Mouse (Mus musculus) adrenal gland, postnatal 10 days (tissue): ENCODE results near the gene Gm13279. TPM values are rescaled to one million over a fixed set of nuclear protein-coding genes. Genes with fewer than 3 reads are reported as not detected.
A peak's percentile ranks its signal among the peaks of the same experiment; 100 is the strongest.
"Not testable (repeated sequence)": the region's sequence is repeated elsewhere in the genome, so short reads cannot be mapped to it uniquely, and the experiment has no call there.

Source experiments
- DNase-seq: peaks from one replicate; pipeline ENCODE4 v3.0.0; 2021; ENCODE audit warnings: mixed read lengths
- long read RNA-seq, 2 experiments: library from polyadenylated mRNA; stranded (forward); transcript quantifications; one replicate each; pipeline ENCODE4 v2.0.0; 2021
- total RNA-seq, 2 experiments: library from RNA; stranded (reverse); gene quantifications; 2 replicates each; pipeline ENCODE4 v1.2.3; 2021

Gm13279 gene
- not detected for total RNA-seq
- long read RNA-seq, experiment 1 = 0 reads
- long read RNA-seq, experiment 2 = 0 reads

GRCm38 (mm10) chr4:88797097-88797496 lies at the start of gene Gm13279:
Gene Gm13279 (plus strand): TSS chr4:88797397.
- not testable (repeated sequence) for DNase-seq

GRCm38 (mm10) chr4:88749926-88750325 lies 47.3 kb upstream of the Gm13279 start:
- no peak for DNase-seq

- peak; percentile 60 for DNase-seq
Observed at GRCm38 (mm10) chr4:88754818-88755340, 42.3 kb upstream of the Gm13279 start, which contains the start of gene Gm13271. Gene Gm13271 (plus strand): TSS chr4:88754868.

DNA sequence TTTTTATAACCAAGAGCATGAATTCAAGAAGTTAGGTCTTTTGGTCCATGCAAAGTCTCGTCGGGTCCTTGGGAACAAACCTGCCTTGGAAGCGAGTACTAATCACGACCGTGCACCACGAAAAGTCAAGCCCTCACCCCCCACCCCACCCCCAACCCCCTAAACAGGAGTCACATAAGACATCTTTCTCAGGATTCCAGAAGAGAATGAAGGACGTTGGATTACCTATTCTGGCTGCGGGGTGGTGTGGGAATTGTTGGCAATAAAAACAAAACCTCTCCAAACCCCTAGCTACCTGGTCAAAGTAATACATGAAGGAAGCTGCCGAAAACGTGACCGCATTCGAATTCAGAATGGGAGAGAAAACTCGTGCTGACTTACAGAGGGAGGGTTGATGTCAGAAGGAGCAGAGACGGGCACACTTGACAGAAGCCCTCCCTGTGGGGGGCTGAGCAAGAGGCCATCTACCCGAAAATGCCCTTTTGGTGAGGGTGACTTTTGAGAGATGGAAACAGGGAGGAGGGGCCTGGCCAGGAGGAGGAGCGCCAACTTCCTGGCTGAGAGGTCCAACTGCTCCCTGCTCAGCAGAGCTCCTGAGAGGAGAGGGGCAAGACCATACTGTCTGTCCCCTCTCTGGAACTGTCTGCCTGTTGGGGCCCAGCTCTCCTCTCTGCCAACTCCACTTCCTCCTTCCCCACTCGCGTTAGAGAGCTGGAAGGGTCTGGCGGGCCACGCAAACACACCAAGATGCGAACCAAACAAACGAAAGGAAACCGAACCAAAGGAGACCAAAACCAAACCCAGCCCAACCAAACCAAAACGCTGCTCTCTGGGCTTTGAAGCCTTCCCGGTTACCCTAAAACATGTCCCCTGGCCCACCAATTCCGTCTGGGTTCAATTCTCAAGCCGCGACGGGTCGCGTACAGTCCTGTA lies 40.4 kb upstream of the Gm13279 start:
- DNase-seq = peak; percentile 25

- DNase-seq = peak; percentile 86
Observed at GRCm38 (mm10) chr4:88757628-88758031, 39.6 kb upstream of the Gm13279 start.

- not testable (repeated sequence) for DNase-seq
Observed at GRCm38 (mm10) chr4:88758751-88759150, 38.4 kb upstream of the Gm13279 start.

GRCm38 (mm10) chr4:88759610-88760268 lies 37.5 kb upstream of the Gm13279 start, which contains the start of gene Gm13283:
Gene Gm13283 (plus strand): TSS chr4:88760119.
- DNase-seq = peak; percentile 39

DNA sequence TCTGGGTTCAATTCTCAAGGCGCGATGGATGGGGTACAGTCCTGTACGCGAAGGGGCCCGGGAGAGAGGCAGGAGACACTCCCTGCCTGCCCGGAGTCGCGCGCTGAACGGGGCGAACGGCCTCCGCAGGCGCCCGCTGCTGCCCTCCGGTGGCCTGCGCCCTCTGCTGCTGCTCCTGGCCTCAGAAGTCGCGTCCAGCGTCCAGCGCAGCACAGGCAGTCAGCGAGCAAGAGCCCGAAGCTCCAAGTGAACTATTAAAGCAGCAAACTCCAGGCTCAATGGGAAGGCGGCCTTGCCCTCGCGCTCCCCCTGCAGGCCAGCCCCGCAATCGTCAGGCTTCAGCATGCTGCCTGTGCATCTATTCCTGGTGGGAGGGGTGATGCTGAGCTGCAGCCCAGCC lies 36.8 kb upstream of the Gm13279 start:
- DNase-seq = peak; percentile 81

DNA sequence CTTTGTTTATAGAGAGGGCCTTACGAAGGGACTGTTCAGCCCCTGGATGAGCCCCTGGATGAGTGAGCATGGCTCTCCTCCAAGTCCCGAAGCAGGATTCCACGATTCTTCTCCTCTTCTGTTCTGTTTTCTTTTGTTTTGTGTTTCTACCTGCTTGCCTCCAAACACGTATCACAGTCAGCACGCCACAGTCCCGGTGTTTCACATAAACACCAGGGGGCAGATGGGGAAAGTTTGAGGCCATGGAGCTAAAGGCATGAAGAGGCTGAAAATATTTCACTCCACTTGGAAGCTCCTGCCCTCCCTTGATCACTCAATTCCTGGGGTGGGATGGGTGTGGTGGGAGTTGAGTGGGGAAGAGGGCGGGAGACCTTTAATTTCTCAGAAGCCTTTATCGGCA lies 35.4 kb upstream of the Gm13279 start:
- DNase-seq = peak; percentile 63

- DNase-seq = not testable (repeated sequence)
Observed at GRCm38 (mm10) chr4:88762341-88762740, 34.9 kb upstream of the Gm13279 start.

- DNase-seq = peak; percentile 61
Observed at GRCm38 (mm10) chr4:88763384-88764018, 33.7 kb upstream of the Gm13279 start.

DNA sequence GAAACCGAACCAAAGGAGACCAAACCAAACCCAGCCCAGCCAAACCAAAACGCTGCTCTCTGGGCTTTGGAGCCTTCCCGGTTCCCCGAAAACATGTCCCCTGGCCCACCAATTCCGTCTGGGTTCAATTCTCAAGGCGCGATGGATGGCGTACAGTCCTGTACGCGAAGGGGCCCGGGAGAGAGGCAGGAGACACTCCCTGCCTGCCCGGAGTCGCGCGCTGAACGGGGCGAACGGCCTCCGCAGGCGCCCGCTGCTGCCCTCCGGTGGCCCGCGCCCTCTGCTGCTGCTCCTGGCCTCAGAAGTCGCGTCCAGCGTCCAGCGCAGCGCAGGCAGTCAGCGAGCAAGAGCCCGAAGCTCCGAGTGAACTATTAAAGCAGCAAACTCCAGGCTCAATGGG lies 23.7 kb upstream of the Gm13279 start, which contains the start of gene Gm13290:
Gm13290 (plus strand) TSS at position 301 of the 400 bp plus-strand sequence.
- not testable (repeated sequence) for DNase-seq

- DNase-seq = not testable (repeated sequence)
Observed at GRCm38 (mm10) chr4:88776622-88777021, 20.6 kb upstream of the Gm13279 start, which contains the start of gene Gm13289. Gene Gm13289 (plus strand): TSS chr4:88776922.

DNA sequence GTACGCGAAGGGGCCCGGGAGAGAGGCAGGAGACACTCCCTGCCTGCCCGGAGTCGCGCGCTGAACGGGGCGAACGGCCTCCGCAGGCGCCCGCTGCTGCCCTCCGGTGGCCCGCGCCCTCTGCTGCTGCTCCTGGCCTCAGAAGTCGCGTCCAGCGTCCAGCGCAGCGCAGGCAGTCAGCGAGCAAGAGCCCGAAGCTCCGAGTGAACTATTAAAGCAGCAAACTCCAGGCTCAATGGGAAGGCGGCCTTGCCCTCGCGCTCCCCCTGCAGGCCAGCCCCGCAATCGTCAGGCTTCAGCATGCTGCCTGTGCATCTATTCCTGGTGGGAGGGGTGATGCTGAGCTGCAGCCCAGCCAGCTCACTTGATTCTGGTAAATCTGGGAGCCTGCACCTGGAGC lies 17.6 kb upstream of the Gm13279 start, which contains the start of gene Gm13272:
Gm13272 (plus strand) TSS at position 301 of the 400 bp plus-strand sequence.
- DNase-seq = not testable (repeated sequence)

DNA sequence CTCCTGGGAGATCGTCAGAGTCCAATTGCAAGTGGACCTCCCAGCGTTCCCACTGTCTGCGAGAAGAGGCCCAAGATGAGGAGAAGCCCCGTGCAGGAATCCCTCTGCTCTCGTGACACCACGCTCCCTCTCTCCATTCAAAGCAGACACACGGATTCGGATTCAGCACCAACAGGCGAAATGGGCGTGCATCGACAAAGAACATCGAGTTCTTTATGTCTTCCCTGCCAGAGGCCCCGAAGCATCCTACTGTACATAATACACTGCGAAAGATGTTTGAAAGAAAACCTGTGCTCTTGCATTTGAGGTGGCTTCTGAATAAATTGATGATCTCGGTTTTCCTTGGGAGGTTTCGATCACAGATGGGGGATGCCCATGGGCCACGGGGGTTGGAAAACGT lies 16.9 kb upstream of the Gm13279 start:
- DNase-seq = not testable (repeated sequence)

DNA sequence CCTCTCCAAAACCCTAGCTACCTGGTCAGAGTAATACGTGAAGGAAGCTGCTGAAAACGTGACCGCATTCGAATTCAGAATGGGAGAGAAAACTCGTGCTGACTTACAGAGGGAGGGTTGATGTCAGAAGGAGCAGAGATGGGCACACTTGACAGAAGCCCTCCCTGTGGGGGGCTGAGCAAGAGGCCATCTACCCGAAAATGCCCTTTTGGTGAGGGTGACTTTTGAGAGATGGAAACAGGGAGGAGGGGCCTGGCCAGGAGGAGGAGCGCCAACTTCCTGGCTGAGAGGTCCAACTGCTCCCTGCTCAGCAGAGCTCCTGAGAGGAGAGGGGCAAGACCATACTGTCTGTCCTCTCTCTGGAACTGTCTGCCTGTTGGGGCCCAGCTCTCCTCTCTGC lies 15.4 kb upstream of the Gm13279 start, which contains the start of gene Ifnz:
Ifnz (plus strand) TSS at position 301 of the 400 bp plus-strand sequence.
- not testable (repeated sequence) for DNase-seq

- peak; percentile 16 for DNase-seq
Observed at GRCm38 (mm10) chr4:88782335-88782734, 14.9 kb upstream of the Gm13279 start.

GRCm38 (mm10) chr4:88785409-88785808 lies 11.8 kb upstream of the Gm13279 start, which contains the start of gene Gm13276:
Gene Gm13276 (plus strand): TSS chr4:88785709.
- not testable (repeated sequence) for DNase-seq

DNA sequence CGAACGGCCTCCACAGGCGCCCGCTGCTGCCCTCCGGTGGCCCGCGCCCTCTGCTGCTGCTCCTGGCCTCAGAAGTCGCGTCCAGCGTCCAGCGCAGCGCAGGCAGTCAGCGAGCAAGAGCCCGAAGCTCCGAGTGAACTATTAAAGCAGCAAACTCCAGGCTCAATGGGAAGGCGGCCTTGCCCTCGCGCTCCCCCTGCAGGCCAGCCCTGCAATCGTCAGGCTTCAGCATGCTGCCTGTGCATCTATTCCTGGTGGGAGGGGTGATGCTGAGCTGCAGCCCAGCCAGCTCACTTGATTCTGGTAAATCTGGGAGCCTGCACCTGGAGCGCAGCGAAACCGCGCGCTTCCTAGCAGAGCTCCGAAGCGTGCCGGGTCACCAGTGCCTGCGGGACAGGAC lies 8.8 kb upstream of the Gm13279 start, which contains the start of gene Gm13277:
Gm13277 (plus strand) TSS at position 231 of the 400 bp plus-strand sequence.
- DNase-seq = peak; percentile 75

DNA sequence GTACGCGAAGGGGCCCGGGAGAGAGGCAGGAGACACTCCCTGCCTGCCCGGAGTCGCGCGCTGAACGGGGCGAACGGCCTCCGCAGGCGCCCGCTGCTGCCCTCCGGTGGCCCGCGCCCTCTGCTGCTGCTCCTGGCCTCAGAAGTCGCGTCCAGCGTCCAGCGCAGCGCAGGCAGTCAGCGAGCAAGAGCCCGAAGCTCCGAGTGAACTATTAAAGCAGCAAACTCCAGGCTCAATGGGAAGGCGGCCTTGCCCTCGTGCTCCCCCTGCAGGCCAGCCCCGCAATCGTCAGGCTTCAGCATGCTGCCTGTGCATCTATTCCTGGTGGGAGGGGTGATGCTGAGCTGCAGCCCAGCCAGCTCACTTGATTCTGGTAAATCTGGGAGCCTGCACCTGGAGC lies 5.9 kb upstream of the Gm13279 start, which contains the start of gene Gm13278:
Gm13278 (plus strand) TSS at position 301 of the 400 bp plus-strand sequence.
- DNase-seq = not testable (repeated sequence)
